Mouse (Mus musculus) fat pad, adult 2 months (tissue): ENCODE results near the gene Ift46.

Experiments
- DNase-seq: peaks from one replicate; pipeline ENCODE4 v3.0.0-alpha.2; 2011; ENCODE audit warnings: low read depth, low spot score; ENCODE audit errors: extremely low read depth

The Ift46 gene

DNA sequence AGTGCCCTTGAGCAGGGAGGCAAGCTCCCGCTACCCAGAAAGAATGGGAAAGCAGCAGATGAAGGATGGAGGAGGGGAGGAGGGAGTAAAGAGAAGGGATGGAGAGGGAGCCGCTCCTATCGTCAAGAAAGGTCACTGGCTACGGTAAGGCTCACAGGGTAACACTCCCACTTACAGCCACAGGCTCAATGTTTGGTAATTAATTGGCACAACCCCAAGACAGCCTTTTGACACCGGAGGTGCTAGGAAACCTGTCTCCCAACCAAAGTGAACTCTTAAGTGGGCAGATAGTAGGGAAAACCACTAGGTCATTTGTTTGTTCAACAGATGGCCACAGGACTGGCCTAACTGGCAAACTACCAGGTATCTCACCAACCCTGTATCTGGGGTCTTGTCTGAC lies 39.4 kb downstream of the Ift46 start:
- DNase-seq = no peak

DNA sequence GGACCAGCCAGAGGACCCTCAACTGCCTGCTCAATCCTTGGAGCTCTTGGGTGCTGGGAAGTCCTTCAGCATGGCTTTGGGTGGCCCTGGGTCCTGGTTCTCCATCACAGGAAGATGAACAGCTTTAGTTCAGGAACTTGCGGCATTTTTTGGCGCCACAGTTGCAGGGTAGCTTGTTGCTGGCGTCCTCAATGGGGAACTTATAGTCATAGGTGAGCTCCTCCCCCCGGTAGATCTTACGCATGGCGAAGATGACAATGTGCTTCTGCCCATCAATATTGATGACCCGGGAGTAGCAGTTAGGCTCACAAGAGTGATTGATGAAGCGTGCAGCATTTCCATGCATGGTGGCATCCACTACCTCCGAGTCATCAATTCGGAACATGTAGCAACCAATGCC lies 40.1 kb downstream of the Ift46 start:
- no peak for DNase-seq

DNA sequence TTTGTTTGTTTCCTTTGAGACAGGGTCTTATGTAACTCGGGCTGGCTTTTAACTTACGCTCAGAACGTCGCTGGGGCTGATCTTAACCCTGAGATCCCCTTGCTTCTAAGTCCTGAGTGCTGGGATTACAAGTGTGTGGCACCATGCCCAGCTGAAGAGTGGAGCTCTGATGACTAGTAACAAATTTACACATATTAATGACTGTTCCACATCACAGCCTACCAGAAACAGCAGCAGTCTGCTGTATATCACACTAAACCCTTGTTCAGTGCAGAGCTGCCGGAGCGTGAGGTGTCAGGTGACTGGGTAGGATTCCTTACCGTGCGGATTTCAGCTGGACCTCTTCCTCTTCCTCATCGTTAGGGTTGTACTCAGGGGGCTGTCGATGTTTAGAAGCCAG lies 42.6 kb downstream of the Ift46 start:
- DNase-seq = no peak

DNA sequence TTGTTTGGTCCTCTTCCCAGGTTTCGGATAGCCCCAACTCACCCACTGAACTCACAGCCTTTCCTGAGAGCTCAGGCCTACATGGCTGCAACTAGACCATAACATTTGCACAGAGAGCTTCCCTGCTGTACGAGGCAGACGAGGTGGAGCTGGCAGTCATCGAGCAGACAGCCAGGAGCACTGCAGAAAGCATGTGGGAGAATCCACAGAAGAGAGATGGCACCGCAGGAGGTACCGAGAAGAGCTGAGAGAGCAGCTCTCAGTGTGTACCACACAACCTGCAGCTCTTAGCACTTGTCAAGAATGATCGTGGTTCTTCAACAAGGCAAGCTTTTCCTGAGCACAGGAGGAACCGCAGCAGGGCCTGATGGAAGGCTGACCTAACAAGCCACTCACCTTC lies 46.5 kb downstream of the Ift46 start:
- no peak for DNase-seq

DNA sequence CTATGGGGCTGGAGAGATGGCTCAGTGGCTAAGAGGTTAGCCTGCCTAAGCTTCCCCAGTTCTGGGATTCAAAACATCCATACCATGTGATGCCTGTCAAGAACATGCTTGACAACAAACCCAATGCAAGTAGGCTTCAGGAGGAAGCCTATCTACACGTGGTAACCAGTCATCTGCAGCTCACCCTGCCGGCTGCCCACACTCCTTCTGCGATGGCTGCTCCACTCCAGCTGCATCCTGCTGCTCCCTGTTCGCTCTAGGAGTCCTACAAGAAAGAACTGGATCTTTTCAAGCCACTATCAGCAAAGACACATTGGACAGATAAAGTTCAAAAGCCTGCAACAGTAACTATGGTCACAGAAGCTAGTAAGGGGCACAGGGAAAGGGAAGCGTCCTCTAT lies 49.8 kb downstream of the Ift46 start:
- DNase-seq = no peak

DNA sequence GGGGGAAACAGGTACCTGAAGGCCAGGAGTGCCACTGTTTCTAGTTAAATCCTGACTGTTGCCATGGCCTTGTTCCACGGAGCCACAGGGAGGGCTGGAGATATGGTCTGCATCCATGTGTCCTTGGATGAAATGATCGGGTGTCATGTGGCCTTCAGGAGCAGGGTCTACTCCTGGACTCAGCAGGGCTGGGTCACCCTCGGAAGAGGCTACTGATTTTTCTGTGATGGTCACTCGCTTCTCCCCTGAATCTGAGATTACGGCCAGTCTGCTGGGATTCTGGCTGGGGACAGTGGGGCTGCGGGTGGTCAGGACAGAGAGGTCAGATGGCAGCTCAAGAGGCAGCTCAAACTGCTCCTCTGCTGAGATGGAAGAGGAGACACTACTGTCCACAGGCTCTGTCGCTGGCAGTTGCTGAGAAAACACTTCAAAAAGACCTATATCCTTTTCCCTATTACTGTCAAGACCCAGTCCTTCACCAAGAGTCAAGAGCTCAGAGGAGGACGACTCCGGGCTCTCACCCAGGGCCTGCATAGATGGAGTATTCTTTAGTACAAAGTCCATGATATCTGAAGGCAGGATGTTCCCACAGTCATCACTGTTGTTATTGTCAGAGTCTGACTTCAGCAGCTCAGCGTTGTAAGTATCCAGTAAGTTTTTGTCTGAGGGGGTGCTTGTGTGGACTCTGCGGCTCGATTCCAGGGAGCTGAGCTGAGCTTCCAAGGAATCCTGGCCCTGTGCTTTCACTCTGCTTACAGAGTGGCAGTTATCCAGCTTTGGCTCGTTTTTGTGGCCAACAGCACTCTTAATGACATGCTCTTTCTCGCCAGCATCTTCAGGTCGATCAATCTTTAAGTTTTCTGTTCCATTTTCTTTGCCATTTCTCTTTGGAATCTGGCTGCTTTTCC lies 52.5 kb downstream of the Ift46 start:
- no peak for DNase-seq

DNA sequence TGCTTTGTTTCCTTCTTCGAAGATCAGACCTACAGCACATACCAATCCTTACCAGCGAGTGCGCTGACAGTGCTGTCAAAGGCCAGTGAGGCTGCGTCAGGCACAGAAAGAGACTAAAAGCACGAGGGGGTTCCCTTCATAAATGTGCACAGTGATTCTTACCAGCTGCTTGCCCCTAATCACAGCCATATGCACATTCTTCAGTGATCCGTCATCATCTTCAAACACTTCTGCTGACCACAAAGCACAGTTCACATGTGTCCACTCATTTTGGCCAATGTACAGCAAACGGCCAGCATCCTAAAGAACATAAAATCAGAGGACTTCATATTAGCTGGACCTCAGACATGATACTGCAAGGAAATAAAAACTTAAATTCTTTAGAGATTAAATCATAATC lies 59.0 kb downstream of the Ift46 start:
- no peak for DNase-seq

DNA sequence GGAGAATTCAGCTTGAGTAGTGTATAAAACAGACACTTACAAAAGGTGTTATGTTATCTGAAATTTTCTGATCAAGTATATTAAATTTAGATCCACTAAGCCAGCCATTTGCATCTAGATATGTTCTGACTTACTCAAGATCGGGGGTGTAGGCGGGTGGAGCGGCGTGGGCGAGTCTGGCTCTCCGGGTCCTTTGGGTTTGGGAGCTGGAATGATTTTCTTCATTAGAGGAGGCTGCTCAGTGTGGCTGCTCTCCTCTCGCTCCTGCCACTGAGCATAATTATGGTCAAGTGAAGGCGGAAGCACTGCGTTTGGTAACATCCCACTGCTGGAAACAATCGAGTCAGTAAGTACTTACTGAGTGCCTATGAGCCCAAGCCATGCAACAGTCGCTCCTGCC lies 61.2 kb downstream of the Ift46 start:
- DNase-seq = no peak

DNA sequence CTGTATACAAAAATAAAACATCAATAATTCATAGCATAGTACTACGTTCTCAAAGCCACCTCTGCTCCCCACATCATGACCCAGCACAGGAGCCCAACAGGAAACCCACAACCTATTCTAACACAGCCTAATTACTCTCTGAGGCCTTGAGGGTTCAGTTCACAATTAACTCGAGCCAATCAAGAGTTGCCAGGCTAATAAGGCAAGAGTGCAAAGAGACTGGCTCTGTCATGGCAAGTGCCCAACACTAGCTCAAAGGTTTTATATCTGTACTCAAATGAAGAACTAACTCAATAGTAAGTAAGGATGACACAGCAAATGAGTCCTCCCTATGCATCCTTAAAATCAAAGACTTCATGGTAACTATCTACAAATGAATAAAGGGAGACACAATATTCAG lies 62.8 kb downstream of the Ift46 start:
- DNase-seq = no peak

DNA sequence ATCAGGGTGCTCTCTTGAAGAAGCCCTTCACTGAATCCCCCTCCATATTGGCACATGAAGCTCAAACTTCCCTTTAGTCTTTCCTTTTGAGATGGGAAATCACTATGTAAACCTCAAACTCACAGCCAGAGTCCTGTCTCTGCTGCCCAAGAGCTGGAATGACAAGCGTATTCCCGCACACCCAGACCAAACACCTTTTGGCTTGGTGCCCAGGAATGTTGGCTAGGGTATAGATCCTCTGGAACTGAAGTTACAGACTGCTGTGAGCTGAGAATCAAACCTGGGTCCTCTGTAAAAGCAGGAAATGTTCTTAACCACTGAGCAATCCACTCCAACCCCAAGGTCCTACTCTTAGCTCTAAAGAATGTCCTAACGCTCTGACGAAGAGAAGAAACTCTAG lies 64.6 kb downstream of the Ift46 start:
- no peak for DNase-seq

DNA sequence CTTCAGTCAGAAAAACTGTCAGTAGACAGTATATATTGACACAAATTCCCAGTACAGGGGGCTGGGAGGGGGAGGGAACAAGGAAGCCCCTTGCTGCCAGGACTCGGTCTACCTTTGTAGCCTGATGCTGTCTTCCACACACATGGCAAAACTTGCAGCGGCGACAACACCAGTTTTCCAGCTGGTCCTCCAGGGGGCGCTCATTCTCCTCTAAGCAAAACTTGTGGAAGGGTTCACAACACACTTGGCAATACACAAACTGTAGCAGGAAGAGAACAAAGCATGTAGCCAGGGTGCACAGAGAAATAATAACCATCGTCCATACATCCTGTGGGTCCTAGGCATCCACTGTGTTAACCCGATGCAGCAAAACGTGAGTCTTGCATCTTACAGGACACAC lies 68.7 kb downstream of the Ift46 start:
- DNase-seq = no peak

DNA sequence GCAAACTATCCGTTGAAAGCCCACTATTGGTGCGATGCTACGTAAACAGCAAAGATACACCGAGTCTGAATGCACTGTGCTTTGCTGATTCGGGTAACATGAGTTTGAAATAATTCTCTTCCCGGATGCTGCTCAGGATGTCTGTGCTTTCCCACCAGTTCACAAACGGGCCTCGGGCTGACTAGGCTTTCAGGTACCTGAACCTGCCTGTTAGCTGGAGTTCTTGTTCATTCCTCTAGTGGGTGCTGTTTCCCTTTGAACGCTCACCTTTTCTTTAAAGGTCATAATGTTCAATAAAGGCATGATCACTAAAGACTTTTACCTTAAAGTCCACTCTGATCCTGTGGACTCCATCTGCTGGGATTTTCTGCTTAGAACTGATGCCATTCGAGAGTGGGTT lies 73.5 kb downstream of the Ift46 start:
- DNase-seq = no peak
